Mouse (Mus musculus): ENCODE measurements around the gene Naaa. TPM values are rescaled to one million over a fixed set of nuclear protein-coding genes. Genes with fewer than 3 reads are reported as not detected.
A peak's percentile ranks its signal among the peaks of the same experiment; 100 is the strongest.

The Naaa gene
- polyA plus RNA-seq, 2 experiments: 4.3 to 4.5 TPM

DNA sequence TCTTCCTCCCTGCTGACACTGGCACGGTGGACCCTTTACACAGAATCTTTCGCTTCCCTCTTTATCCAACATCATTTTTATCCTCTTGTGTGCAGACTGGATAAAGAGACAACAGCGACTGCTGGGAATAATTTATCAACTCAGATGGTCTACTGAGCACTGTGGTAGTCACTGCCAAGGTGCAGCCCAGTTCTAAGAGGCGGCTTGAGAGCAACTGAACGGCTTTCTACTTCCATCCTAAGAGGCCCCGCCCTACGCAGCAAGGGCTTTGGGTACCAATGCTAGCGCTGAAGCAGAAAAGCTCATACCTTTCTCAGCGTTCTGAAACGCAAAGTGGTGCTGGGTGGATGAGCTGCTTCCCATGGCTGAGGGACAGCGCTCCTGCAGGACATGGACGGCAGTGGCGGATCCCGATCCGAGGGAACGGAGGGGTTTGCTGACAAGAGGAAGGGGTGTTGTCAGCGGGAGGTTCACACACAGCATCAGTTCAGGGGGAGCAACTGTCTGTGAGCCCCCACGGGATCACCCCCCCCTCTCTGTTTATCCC, 25.1 kb downstream of the Naaa start:
- Histone ChIP-seq H3K27me3 (ENCODE audit: control insufficient read depth, insufficient read depth, low read length) (peaks cover 2% of the 10 kb centered on the region; the same call in 1 of the 2 replicates), H3K9me3 (ENCODE audit: control insufficient read depth, low read length) (no peaks in the 10 kb centered on the region; the same call in 1 of the 2 replicates), H3K9ac (replicated peaks) (no peak overlapping the region), H3K27ac (no peak overlapping the region), H3K4me3 (ENCODE audit: insufficient read depth in 1 of 2, low read depth in 2 of 2, low read length in 2 of 2) (no peak overlapping the region), H3K4me2 (ENCODE audit: low read depth) (no peak overlapping the region), H3K36me3 (replicated peaks; ENCODE audit: control insufficient read depth, insufficient read depth, low read depth) (no peaks in the 10 kb centered on the region), H3K4me1 (replicated peaks; ENCODE audit: control insufficient read depth in 2 of 2, insufficient read depth in 2 of 2, low read length in 1 of 2) (no peaks in the 10 kb centered on the region)
- TF ChIP-seq EP300 (IDR thresholded peaks at IDR 0.05; ENCODE audit: low read depth) (no peak), CTCF (IDR thresholded peaks at IDR 0.05; ENCODE audit: low read depth) (peak; percentile 46; the same call in 1 of the 2 replicates)
- no peak for ATAC-seq (ENCODE audit: insufficient read depth)
- no peak for DNase-seq (ENCODE audit: low read depth in 3 of 3, low spot score in 3 of 3)
- WGBS (ENCODE audit: insufficient replicate concordance): 19% methylated on average over 18 of the region's 18 CpGs

- TF ChIP-seq CTCF (IDR thresholded peaks at IDR 0.05; ENCODE audit: low read depth) (peak; percentile 3; the same call in 1 of the 2 replicates), EP300 (IDR thresholded peaks at IDR 0.05; ENCODE audit: low read depth) (no peak)
- peaks cover 2% of the 10 kb centered on the region; the same call in 1 of the 2 replicates for H3K27me3 ChIP-seq (ENCODE audit: control insufficient read depth, insufficient read depth, low read length)
- H3K4me3 ChIP-seq (ENCODE audit: insufficient read depth in 1 of 2, low read depth in 2 of 2, low read length in 2 of 2): no peak overlapping the region
- no peaks in the 10 kb centered on the region for H3K36me3 ChIP-seq (replicated peaks; ENCODE audit: control insufficient read depth, insufficient read depth, low read depth)
- WGBS (ENCODE audit: insufficient replicate concordance): 69% methylated on average over 6 of the region's 6 CpGs
- no peaks in the 10 kb centered on the region; the same call in 1 of the 2 replicates for H3K9me3 ChIP-seq (ENCODE audit: control insufficient read depth, low read length)
- DNase-seq (ENCODE audit: low read depth in 3 of 3, low spot score in 3 of 3) (no peak), ATAC-seq (ENCODE audit: insufficient read depth) (no peak)
- no peaks in the 10 kb centered on the region for H3K4me1 ChIP-seq (replicated peaks; ENCODE audit: control insufficient read depth in 2 of 2, insufficient read depth in 2 of 2, low read length in 1 of 2)
- no peak overlapping the region for H3K27ac ChIP-seq
- H3K4me2 ChIP-seq (ENCODE audit: low read depth): no peak overlapping the region
- no peak overlapping the region for H3K9ac ChIP-seq (replicated peaks)
Measured at GRCm38 (mm10) chr5:92252031-92252430, 25.9 kb downstream of the Naaa start.

DNA sequence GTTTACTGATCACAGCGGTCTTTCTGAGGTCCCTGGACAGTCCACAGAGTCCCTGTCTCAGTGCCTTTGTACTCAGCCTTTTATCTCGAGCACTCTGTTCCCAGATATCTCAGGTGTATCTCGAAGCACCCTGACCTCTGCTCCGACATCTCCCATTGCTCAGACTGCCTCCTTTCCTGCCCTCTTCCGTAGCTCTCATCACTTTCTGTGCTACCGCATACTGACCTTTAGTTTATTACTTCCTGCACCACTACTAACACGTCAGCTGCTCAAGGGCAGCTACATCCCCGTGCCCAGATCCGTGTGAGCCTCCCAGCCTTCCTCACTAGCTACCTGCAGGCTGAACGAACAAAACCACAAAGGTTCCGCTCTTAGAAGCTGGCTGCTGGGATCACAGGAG, 29.4 kb downstream of the Naaa start:
- 62% methylated on average over 11 of the region's 11 CpGs for WGBS (ENCODE audit: insufficient replicate concordance)
- ATAC-seq (ENCODE audit: insufficient read depth) (no peak), DNase-seq (ENCODE audit: low read depth in 3 of 3, low spot score in 3 of 3) (no peak)
- H3K9ac ChIP-seq (replicated peaks): no peak overlapping the region
- H3K27ac ChIP-seq: no peak overlapping the region
- no peaks in the 10 kb centered on the region; the same call in 1 of the 2 replicates for H3K9me3 ChIP-seq (ENCODE audit: control insufficient read depth, low read length)
- H3K27me3 ChIP-seq (ENCODE audit: control insufficient read depth, insufficient read depth, low read length): peaks cover 2% of the 10 kb centered on the region; the same call in 1 of the 2 replicates
- no peak overlapping the region for H3K4me3 ChIP-seq (ENCODE audit: insufficient read depth in 1 of 2, low read depth in 2 of 2, low read length in 2 of 2)
- no peak overlapping the region for H3K4me2 ChIP-seq (ENCODE audit: low read depth)
- no peak for TF ChIP-seq EP300 (IDR thresholded peaks at IDR 0.05; ENCODE audit: low read depth)
- no peak for TF ChIP-seq CTCF (IDR thresholded peaks at IDR 0.05; ENCODE audit: low read depth)
- no peaks in the 10 kb centered on the region for H3K36me3 ChIP-seq (replicated peaks; ENCODE audit: control insufficient read depth, insufficient read depth, low read depth)
- H3K4me1 ChIP-seq (replicated peaks; ENCODE audit: control insufficient read depth in 2 of 2, insufficient read depth in 2 of 2, low read length in 1 of 2): no peaks in the 10 kb centered on the region

DNA sequence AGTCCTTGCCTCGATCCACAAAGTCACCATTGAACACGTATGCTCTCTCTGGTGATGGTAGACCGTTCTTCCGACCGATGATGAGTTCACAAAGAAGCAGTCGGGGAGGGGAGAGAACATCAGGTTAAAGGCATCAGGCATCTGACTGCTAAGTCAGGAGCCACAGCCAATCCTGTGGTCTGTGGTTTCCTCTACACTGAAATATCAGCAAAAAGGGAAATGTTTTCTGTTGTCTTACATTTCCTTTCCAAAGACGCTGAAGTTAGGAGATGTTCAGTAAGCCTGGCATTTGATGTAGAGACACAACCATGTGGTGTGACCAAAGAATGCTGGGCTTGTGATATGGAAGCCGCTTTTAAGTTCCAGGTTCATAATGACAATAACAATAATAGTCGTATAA, 32.5 kb downstream of the Naaa start:
- no peak overlapping the region for H3K9ac ChIP-seq (replicated peaks)
- H3K4me2 ChIP-seq (ENCODE audit: low read depth): no peak overlapping the region
- H3K27me3 ChIP-seq (ENCODE audit: control insufficient read depth, insufficient read depth, low read length): no peaks in the 10 kb centered on the region
- H3K9me3 ChIP-seq (ENCODE audit: control insufficient read depth, low read length): no peaks in the 10 kb centered on the region; the same call in 1 of the 2 replicates
- ATAC-seq (ENCODE audit: insufficient read depth): no peak
- WGBS (ENCODE audit: insufficient replicate concordance): 7% methylated on average over 9 of the region's 9 CpGs
- no peak for TF ChIP-seq CTCF (IDR thresholded peaks at IDR 0.05; ENCODE audit: low read depth)
- no peak for TF ChIP-seq EP300 (IDR thresholded peaks at IDR 0.05; ENCODE audit: low read depth)
- DNase-seq (ENCODE audit: low read depth in 3 of 3, low spot score in 3 of 3): peak in 1 of 3 experiments; percentile 14
- no peak overlapping the region for H3K27ac ChIP-seq
- no peaks in the 10 kb centered on the region for H3K4me1 ChIP-seq (replicated peaks; ENCODE audit: control insufficient read depth in 2 of 2, insufficient read depth in 2 of 2, low read length in 1 of 2)
- H3K36me3 ChIP-seq (replicated peaks; ENCODE audit: control insufficient read depth, insufficient read depth, low read depth): no peaks in the 10 kb centered on the region
- no peak overlapping the region for H3K4me3 ChIP-seq (ENCODE audit: insufficient read depth in 1 of 2, low read depth in 2 of 2, low read length in 2 of 2)

DNA sequence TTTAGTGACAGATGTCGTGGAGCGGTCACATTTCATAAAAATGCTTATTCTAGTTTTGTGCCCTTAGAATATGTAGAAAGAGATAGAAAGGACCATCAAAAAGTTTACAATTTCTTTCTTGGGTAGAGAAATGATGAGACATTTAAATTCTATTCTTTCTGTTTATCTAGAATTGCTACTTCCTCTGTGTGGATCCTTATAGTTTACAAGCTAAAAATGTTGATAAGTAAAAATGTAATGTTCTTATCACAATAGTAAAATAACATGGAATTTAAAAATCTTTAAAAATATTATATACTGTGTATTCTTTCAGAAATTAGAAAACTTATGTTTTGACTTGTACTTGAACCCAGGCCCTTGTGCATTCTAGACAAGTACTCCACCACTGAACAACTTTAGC, 33.1 kb downstream of the Naaa start:
- Histone ChIP-seq H3K9me3 (ENCODE audit: control insufficient read depth, low read length) (no peaks in the 10 kb centered on the region; the same call in 1 of the 2 replicates), H3K4me2 (ENCODE audit: low read depth) (no peak overlapping the region), H3K36me3 (replicated peaks; ENCODE audit: control insufficient read depth, insufficient read depth, low read depth) (no peaks in the 10 kb centered on the region), H3K4me3 (ENCODE audit: insufficient read depth in 1 of 2, low read depth in 2 of 2, low read length in 2 of 2) (no peak overlapping the region), H3K27me3 (ENCODE audit: control insufficient read depth, insufficient read depth, low read length) (no peaks in the 10 kb centered on the region), H3K4me1 (replicated peaks; ENCODE audit: control insufficient read depth in 2 of 2, insufficient read depth in 2 of 2, low read length in 1 of 2) (no peaks in the 10 kb centered on the region), H3K27ac (no peak overlapping the region), H3K9ac (replicated peaks) (no peak overlapping the region)
- 77% methylated on average over 2 of the region's 2 CpGs for WGBS (ENCODE audit: insufficient replicate concordance)
- DNase-seq (ENCODE audit: low read depth in 3 of 3, low spot score in 3 of 3) (no peak), ATAC-seq (ENCODE audit: insufficient read depth) (no peak)
- TF ChIP-seq EP300 (IDR thresholded peaks at IDR 0.05; ENCODE audit: low read depth) (no peak), CTCF (IDR thresholded peaks at IDR 0.05; ENCODE audit: low read depth) (no peak)
